Mouse (Mus musculus): Measurements from ENCODE around the gene Rgsl1. TPM values are rescaled to one million over a fixed set of nuclear protein-coding genes. Genes with fewer than 3 reads are reported as not detected.
"Not testable (repeated sequence)": the region's sequence is repeated elsewhere in the genome, so short reads cannot be mapped to it uniquely, and the experiment has no call there.

Gene Rgsl1
- not detected in 2 replicates for polyA plus RNA-seq (2014; fragmentation: Nextera tagmentation; extraction: Ambion mirVana)

DNA sequence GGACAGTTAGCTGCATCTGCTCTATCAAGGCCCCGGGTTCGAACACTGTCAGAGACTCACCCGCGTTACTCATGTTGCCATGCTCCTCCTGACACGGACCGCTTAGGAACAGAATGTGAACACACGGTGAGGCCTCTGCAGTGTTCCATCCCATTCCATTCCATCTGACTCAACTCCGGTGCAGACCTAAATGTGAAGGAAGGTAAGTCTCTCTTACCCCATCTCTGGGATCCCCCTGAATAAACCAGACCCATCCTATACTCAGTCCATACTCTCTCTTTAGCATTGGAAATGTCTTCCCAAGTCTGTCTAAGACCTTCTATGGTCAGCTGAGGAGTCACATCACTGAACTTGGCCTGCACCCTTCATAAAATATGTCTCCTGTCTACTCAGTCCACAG is at the start of gene Rgsl1:
TSS of gene Rgsl1 (minus strand) at position 101 of the 400 bp plus-strand sequence.
- ATAC-seq (replicated peaks; ENCODE audit: insufficient number of reproducible peaks, low FRiP score, low TSS enrichment) = no peak
- 93% methylated on average over 8 of the region's 8 CpGs for WGBS (ENCODE audit: insufficient replicate concordance)

DNA sequence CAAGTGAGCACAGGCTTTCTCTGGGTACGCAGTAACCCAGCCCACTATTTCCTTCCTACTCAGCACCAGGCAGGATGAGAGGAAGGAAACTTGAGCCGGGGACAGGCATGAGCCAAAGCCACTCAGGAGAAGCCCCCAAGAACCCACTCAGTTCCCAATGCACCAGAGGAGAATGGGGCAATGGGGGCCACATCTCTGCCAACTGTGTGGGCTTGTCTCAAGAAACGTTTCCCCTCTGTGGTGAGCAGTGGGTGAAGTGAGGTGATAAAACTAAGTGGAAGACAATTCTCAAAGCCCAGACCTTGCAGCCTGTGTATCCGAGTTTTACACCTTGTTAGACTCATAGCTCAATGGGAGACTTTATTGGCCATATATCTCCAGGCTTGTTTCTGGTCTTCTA is 47.5 kb upstream of the Rgsl1 start, which contains the start of gene Teddm1a:
TSS of gene Teddm1a (plus strand) at position 301 of the 400 bp plus-strand sequence.
- no peaks in the 10 kb centered on the region for H3K36me3 ChIP-seq (ENCODE audit: control insufficient read depth, insufficient read depth, low read length)
- no peak within 1 kb of the TSS for H3K9ac ChIP-seq (ENCODE audit: low read depth, low read length)
- H3K9me3 ChIP-seq (replicated peaks; ENCODE audit: control insufficient read depth, low read length) = no peaks in the 10 kb centered on the region
- no peak for ATAC-seq (replicated peaks; ENCODE audit: insufficient number of reproducible peaks, low FRiP score, low TSS enrichment)
- H3K27ac ChIP-seq (ENCODE audit: low read depth, low read length) = no peak within 1 kb of the TSS
- 43% methylated on average over 4 of the region's 4 CpGs for WGBS (ENCODE audit: insufficient replicate concordance)
- no peak within 1 kb of the TSS for H3K4me3 ChIP-seq (ENCODE audit: low read depth, low read length)
- no peaks in the 10 kb centered on the region for H3K27me3 ChIP-seq (ENCODE audit: control insufficient read depth, insufficient read depth, low read length)
- H3K4me2 ChIP-seq = no peak within 1 kb of the TSS
- no peaks in the 10 kb centered on the region for H3K4me1 ChIP-seq (ENCODE audit: control insufficient read depth, insufficient read depth, low read length)

More for the DNA sequence above, at the start of gene Rgsl1:
- Histone ChIP-seq H3K4me3 (ENCODE audit: low read depth, low read length) (no peak within 1 kb of the TSS), H3K36me3 (ENCODE audit: control insufficient read depth, insufficient read depth, low read length) (no peaks in the 10 kb centered on the region), H3K27me3 (ENCODE audit: control insufficient read depth, insufficient read depth, low read length) (no peaks in the 10 kb centered on the region), H3K4me1 (ENCODE audit: control insufficient read depth, insufficient read depth, low read length) (no peaks in the 10 kb centered on the region), H3K27ac (ENCODE audit: low read depth, low read length) (no peak within 1 kb of the TSS), H3K9me3 (replicated peaks; ENCODE audit: control insufficient read depth, low read length) (no peaks in the 10 kb centered on the region), H3K4me2 (no peak within 1 kb of the TSS), H3K9ac (ENCODE audit: low read depth, low read length) (no peak within 1 kb of the TSS)

DNA sequence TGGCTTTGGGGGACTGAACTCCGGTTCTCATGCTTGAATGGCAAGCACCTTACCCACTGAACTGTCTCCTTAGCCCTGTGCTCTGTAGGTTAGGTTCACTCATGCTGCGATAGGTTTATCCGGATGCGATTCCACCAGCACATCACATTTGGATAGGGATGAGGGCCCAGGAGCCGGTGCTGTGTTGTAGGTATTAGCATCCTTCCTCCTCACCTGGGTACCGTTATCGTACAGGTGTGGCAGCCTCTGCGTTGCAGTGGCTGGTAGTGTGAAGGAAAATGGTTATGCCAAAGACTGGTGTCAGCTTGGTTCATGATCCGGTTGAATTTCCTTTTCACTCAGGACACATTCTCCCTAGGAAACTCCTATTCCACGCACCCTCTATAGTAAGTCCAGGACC is 46.2 kb upstream of the Rgsl1 start:
- whole genome bisulfite sequencing (ENCODE audit: insufficient replicate concordance) = 89% methylated on average over 10 of the region's 10 CpGs
- no peaks in the 10 kb centered on the region for H3K36me3 ChIP-seq (ENCODE audit: control insufficient read depth, insufficient read depth, low read length)
- H3K27me3 ChIP-seq (ENCODE audit: control insufficient read depth, insufficient read depth, low read length) = no peaks in the 10 kb centered on the region
- no peaks in the 10 kb centered on the region for H3K9me3 ChIP-seq (replicated peaks; ENCODE audit: control insufficient read depth, low read length)
- H3K4me1 ChIP-seq (ENCODE audit: control insufficient read depth, insufficient read depth, low read length) = no peaks in the 10 kb centered on the region
- H3K9ac ChIP-seq (ENCODE audit: low read depth, low read length) = no peak overlapping the region
- ATAC-seq (replicated peaks; ENCODE audit: insufficient number of reproducible peaks, low FRiP score, low TSS enrichment) = no peak
- H3K27ac ChIP-seq (ENCODE audit: low read depth, low read length) = no peak overlapping the region
- H3K4me2 ChIP-seq = no peak overlapping the region
- no peak overlapping the region for H3K4me3 ChIP-seq (ENCODE audit: low read depth, low read length)

DNA sequence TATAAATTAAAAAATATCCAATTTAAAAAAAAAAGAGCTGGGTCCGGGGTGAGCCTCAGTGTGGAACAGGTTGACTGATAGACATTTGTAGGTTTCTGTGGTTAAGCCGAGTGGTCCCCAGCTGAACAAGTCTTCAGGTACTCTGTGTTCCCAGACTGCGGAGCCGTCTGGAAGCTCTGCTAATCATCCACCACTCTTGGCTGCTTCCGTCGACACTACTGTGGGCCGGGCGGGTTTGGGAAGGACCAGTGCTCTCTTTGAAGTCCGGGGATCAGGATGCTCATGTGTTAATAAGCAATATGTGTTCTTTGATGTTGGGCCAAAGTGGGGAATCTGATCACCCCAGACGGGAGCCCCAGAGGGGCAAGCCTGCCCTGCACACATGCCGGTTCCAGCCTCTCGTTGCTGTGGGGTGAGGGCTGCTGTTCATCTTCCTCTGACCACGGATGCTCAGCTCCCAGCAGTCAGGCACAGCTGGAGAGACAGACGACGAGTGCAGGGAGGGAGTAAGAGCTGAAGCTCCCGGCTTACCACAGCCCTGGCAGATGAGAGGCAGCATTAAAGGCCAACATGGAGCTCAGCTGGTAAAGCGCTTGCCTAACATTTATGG is 42.2 kb upstream of the Rgsl1 start:
- no peak overlapping the region for H3K4me3 ChIP-seq (ENCODE audit: low read depth, low read length)
- no peak for ATAC-seq (replicated peaks; ENCODE audit: insufficient number of reproducible peaks, low FRiP score, low TSS enrichment)
- H3K4me1 ChIP-seq (ENCODE audit: control insufficient read depth, insufficient read depth, low read length) = no peaks in the 10 kb centered on the region
- no peaks in the 10 kb centered on the region for H3K27me3 ChIP-seq (ENCODE audit: control insufficient read depth, insufficient read depth, low read length)
- H3K4me2 ChIP-seq = no peak overlapping the region
- no peak overlapping the region for H3K9ac ChIP-seq (ENCODE audit: low read depth, low read length)
- H3K9me3 ChIP-seq (replicated peaks; ENCODE audit: control insufficient read depth, low read length) = no peaks in the 10 kb centered on the region
- 28% methylated on average over 17 of the region's 17 CpGs for WGBS (ENCODE audit: insufficient replicate concordance)
- no peaks in the 10 kb centered on the region for H3K36me3 ChIP-seq (ENCODE audit: control insufficient read depth, insufficient read depth, low read length)
- H3K27ac ChIP-seq (ENCODE audit: low read depth, low read length) = no peak overlapping the region

DNA sequence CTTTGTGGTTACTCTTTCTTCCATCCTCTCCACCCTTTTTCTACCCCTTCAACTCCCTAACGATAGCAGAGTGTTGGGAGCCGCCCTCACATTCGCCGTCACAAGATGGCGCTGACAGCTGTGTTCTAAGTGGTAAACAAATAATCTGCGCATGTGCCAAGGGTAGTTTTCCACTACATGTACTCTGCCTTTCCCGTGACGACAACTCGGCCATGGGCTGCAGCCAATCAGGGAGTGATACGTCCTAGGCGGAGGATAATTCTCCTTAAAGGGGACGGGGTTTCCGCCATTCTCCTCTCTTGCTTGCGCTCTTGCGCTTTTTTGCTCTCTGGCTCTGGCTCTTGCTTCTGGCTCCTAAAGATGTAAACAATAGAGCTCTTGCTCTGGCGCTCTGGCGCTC is 36.4 kb upstream of the Rgsl1 start:
- ATAC-seq (replicated peaks; ENCODE audit: insufficient number of reproducible peaks, low FRiP score, low TSS enrichment); H3K27ac ChIP-seq (ENCODE audit: low read depth, low read length): not testable (repeated sequence)

DNA sequence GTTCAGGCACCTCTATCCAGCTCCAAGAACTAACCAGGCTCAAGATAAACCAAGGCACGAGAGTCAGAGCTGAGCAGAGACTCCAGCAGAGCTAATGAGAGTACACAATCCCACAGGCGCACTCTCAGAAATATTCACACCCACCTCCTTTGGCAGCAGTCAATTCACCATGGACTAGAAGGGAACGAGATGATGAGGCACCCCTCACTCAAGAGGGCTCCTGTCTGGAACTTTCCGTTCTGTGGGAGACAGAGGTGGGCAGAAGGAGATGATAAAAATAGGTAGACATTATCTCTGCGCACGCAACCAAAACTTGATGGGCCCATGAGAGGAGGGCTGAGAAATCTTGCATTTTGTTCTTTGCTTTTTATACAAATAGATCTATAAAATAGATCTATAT is 30.1 kb upstream of the Rgsl1 start, which contains the start of gene Teddm1b:
TSS of gene Teddm1b (plus strand) at position 301 of the 400 bp plus-strand sequence.
- no peak for ATAC-seq (replicated peaks; ENCODE audit: insufficient number of reproducible peaks, low FRiP score, low TSS enrichment)
- 78% methylated on average over 6 of the region's 6 CpGs for WGBS (ENCODE audit: insufficient replicate concordance)
- H3K27ac ChIP-seq (ENCODE audit: low read depth, low read length) = no peak within 1 kb of the TSS
- H3K4me1 ChIP-seq (ENCODE audit: control insufficient read depth, insufficient read depth, low read length) = no peaks in the 10 kb centered on the region
- H3K27me3 ChIP-seq (ENCODE audit: control insufficient read depth, insufficient read depth, low read length) = no peaks in the 10 kb centered on the region
- H3K9me3 ChIP-seq (replicated peaks; ENCODE audit: control insufficient read depth, low read length) = no peaks in the 10 kb centered on the region
- H3K4me2 ChIP-seq = no peak within 1 kb of the TSS
- H3K36me3 ChIP-seq (ENCODE audit: control insufficient read depth, insufficient read depth, low read length) = no peaks in the 10 kb centered on the region
- H3K4me3 ChIP-seq (ENCODE audit: low read depth, low read length) = no peak within 1 kb of the TSS
- H3K9ac ChIP-seq (ENCODE audit: low read depth, low read length) = no peak within 1 kb of the TSS

More for the DNA sequence above, 36.4 kb upstream of the Rgsl1 start:
- H3K9ac ChIP-seq (ENCODE audit: low read depth, low read length); H3K4me1 ChIP-seq (ENCODE audit: control insufficient read depth, insufficient read depth, low read length); H3K9me3 ChIP-seq (replicated peaks; ENCODE audit: control insufficient read depth, low read length); H3K4me2 ChIP-seq; H3K36me3 ChIP-seq (ENCODE audit: control insufficient read depth, insufficient read depth, low read length); H3K27me3 ChIP-seq (ENCODE audit: control insufficient read depth, insufficient read depth, low read length); H3K4me3 ChIP-seq (ENCODE audit: low read depth, low read length): not testable (repeated sequence)
- 96% methylated on average over 17 of the region's 17 CpGs for WGBS (ENCODE audit: insufficient replicate concordance)

DNA sequence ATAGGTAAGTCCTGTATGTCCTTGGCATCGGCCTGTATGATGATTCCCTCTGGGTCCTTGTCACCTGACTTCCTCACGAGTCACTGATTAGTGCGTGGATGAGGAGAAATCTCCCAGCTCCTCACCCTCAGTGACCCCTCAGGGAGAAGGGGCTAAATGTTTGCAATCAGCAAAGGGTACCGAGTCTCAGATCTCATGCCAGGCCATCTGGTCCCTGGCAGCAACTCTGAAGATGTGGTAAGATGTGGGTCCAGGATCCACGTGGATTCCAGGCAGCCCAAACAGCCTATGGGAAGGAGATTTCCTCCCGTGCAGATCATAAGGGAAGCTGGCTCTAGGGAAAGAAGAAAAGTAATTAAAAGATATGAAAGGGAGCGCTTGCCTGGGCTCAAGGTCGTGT is 12.0 kb upstream of the Rgsl1 start:
- Histone ChIP-seq H3K36me3 (ENCODE audit: control insufficient read depth, insufficient read depth, low read length) (no peaks in the 10 kb centered on the region), H3K4me1 (ENCODE audit: control insufficient read depth, insufficient read depth, low read length) (no peaks in the 10 kb centered on the region), H3K27ac (ENCODE audit: low read depth, low read length) (no peak overlapping the region), H3K9ac (ENCODE audit: low read depth, low read length) (no peak overlapping the region), H3K9me3 (replicated peaks; ENCODE audit: control insufficient read depth, low read length) (no peaks in the 10 kb centered on the region), H3K27me3 (ENCODE audit: control insufficient read depth, insufficient read depth, low read length) (no peaks in the 10 kb centered on the region), H3K4me2 (no peak overlapping the region), H3K4me3 (ENCODE audit: low read depth, low read length) (no peak overlapping the region)
- no peak for ATAC-seq (replicated peaks; ENCODE audit: insufficient number of reproducible peaks, low FRiP score, low TSS enrichment)
- WGBS (ENCODE audit: insufficient replicate concordance) = 73% methylated on average over 8 of the region's 8 CpGs

DNA sequence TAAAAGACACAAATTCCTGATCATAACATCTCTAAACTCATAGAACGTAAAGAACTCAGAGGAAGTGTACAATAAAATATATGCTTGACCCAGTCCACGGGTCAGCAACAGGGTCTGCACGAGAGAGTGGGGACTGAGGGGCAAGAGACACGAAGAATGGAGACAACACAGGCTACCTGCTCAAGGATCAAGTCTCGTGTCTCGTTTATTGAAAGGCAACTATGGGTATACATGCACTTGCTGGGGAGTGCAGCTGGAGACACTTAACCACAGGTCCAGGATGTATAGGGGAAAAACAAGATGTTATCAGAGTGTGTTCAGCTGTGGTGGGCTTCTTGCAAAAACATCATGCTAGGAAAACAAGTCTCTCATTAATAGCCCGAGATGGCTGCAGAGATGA is 8.8 kb upstream of the Rgsl1 start:
- not testable (repeated sequence) for H3K27me3 ChIP-seq (ENCODE audit: control insufficient read depth, insufficient read depth, low read length); H3K4me2 ChIP-seq; H3K9me3 ChIP-seq (replicated peaks; ENCODE audit: control insufficient read depth, low read length); ATAC-seq (replicated peaks; ENCODE audit: insufficient number of reproducible peaks, low FRiP score, low TSS enrichment); H3K27ac ChIP-seq (ENCODE audit: low read depth, low read length); H3K4me1 ChIP-seq (ENCODE audit: control insufficient read depth, insufficient read depth, low read length); H3K36me3 ChIP-seq (ENCODE audit: control insufficient read depth, insufficient read depth, low read length); H3K4me3 ChIP-seq (ENCODE audit: low read depth, low read length); H3K9ac ChIP-seq (ENCODE audit: low read depth, low read length)
- 73% methylated on average over 7 of the region's 7 CpGs for WGBS (ENCODE audit: insufficient replicate concordance)

DNA sequence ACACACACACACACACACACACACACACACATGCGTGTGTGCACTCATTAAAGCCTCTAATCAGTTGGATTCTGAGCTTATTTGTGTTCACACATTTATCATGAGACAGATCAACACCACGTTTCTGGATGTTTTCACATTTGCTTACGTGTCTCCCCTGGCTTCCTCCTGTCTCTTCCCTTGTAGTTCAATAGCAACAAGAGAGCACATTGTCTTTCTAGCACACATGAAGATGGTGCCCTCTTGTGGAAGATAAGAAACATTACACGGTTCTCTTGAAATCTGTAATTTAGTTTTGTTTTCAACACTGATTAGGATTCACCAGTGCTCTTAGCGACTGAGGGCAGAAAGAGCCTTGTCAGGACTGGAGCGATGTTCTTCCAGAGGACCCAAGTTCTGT is 2.9 kb upstream of the Rgsl1 start:
- WGBS (ENCODE audit: insufficient replicate concordance) = 24% methylated on average over 6 of the region's 6 CpGs
- ATAC-seq (replicated peaks; ENCODE audit: insufficient number of reproducible peaks, low FRiP score, low TSS enrichment) = no peak
- no peaks in the 10 kb centered on the region for H3K9me3 ChIP-seq (replicated peaks; ENCODE audit: control insufficient read depth, low read length)
- H3K4me1 ChIP-seq (ENCODE audit: control insufficient read depth, insufficient read depth, low read length) = no peaks in the 10 kb centered on the region
- no peaks in the 10 kb centered on the region for H3K27me3 ChIP-seq (ENCODE audit: control insufficient read depth, insufficient read depth, low read length)
- no peak overlapping the region for H3K4me2 ChIP-seq
- H3K9ac ChIP-seq (ENCODE audit: low read depth, low read length) = no peak overlapping the region
- no peak overlapping the region for H3K27ac ChIP-seq (ENCODE audit: low read depth, low read length)
- H3K4me3 ChIP-seq (ENCODE audit: low read depth, low read length) = no peak overlapping the region
- H3K36me3 ChIP-seq (ENCODE audit: control insufficient read depth, insufficient read depth, low read length) = no peaks in the 10 kb centered on the region
